Mouse (Mus musculus) intestine, embryonic 14.5 days (tissue): ENCODE results near the gene Pcnt. TPM values are rescaled to one million over a fixed set of nuclear protein-coding genes. Genes with fewer than 3 reads are reported as not detected.

Experiments
- ATAC-seq: fragments of 200-750 bp; cut with Nextera tagmentation; replicated peaks from 2 replicates; pipeline ENCODE4 v1.8.0; 2017; ENCODE audit warnings: low read depth, moderate number of reproducible peaks, moderate TSS enrichment, moderate library complexity; ENCODE audit not compliant: low FRiP score, low TSS enrichment
- DNase-seq: peaks from one replicate; pipeline ENCODE4 v3.0.0-alpha.2; 2018; ENCODE audit warnings: low spot score
- H3K27ac ChIP-seq: fragments of 300-500 bp; sonication (generic); 2 replicates; pipeline ENCODE4 v1.5.1; 2014; ENCODE audit warnings: low read depth, mild to moderate bottlenecking, control low read depth
- H3K27me3 ChIP-seq: fragments of 300-500 bp; sonication (generic); replicated peaks from 2 replicates; pipeline ENCODE4 v1.6.1; 2014; ENCODE audit warnings: low read length, control low read depth; ENCODE audit not compliant: control insufficient read depth, insufficient read depth
- H3K36me3 ChIP-seq: fragments of 300-500 bp; sonication (generic); 2 replicates; pipeline ENCODE4 v1.6.1; 2014; ENCODE audit warnings: low read length, control low read depth; ENCODE audit not compliant: control insufficient read depth, insufficient read depth
- H3K4me1 ChIP-seq: fragments of 300-500 bp; sonication (generic); replicated peaks from 2 replicates; pipeline ENCODE4 v1.6.1; 2014; ENCODE audit warnings: low read length, control low read depth, mixed read lengths; ENCODE audit not compliant: control insufficient read depth, insufficient read depth
- H3K4me2 ChIP-seq: fragments of 300-500 bp; sonication (generic); 2 replicates; pipeline ENCODE4 v1.6.1; 2014; ENCODE audit warnings: low read length
- H3K4me3 ChIP-seq: fragments of 300-500 bp; sonication (generic); 2 replicates; pipeline ENCODE4 v1.5.1; 2014; ENCODE audit warnings: low read depth, low read length, control low read depth, mixed read lengths
- H3K9ac ChIP-seq: fragments of 300-500 bp; sonication (generic); 2 replicates; pipeline ENCODE4 v1.6.1; 2014; ENCODE audit warnings: mild to moderate bottlenecking, low read length
- H3K9me3 ChIP-seq: fragments of 300-500 bp; sonication (generic); 2 replicates; pipeline ENCODE4 v1.6.1; 2016; ENCODE audit warnings: low read length, control low read depth; ENCODE audit not compliant: control insufficient read depth
- WGBS: fragments of 180-500 bp; shearing (Covaris S2); extraction: QIAGEN DNeasy Blood & Tissue Kit; methylation state at CpG from one replicate; pipeline ENCODE4 v1.1.7; 2014; 5-methylcytosine and 5-hydroxymethylcytosine counted together
- polyA plus RNA-seq: library from polyadenylated mRNA; unstranded; fragments of >200 nt; fragmentation: Nextera tagmentation; extraction: Ambion mirVana; gene quantifications from 2 replicates; pipeline ENCODE4 v1.2.1, GENCODE M21; 2014

Pcnt gene
- polyA plus RNA-seq, 1 experiment from 2014 or later = 20.1 TPM

DNA sequence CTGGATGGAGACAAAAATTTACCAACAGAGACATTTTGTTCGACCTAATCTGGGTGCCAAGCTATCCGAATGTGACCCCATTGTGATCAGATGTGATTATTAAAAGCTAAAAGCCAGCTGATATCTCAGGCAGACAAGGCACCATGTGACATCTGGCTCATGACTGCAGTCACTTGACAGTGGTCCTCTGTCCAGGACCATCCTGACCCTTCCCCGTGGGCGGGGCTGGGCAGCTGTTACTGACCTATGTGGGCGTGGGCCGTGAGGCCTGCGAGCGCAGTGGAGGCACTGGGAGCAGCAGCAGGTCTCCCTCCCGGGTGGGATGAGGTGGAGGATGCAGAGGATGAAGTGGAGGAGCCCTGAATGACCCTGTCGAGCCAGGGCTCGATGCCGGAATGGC is 125.0 kb downstream of the Pcnt start:
- H3K27ac ChIP-seq = no peak overlapping the region
- no peak overlapping the region for H3K4me3 ChIP-seq
- H3K4me2 ChIP-seq = no peak overlapping the region
- DNase-seq (no peak), ATAC-seq (no peak)
- H3K27me3 ChIP-seq = no peaks in the 10 kb centered on the region
- 81% methylated on average over 12 of the region's 12 CpGs for WGBS
- no peaks in the 10 kb centered on the region for H3K4me1 ChIP-seq
- H3K9me3 ChIP-seq = no peaks in the 10 kb centered on the region
- H3K9ac ChIP-seq = no peak overlapping the region
- peaks cover 35% of the 10 kb centered on the region for H3K36me3 ChIP-seq

DNA sequence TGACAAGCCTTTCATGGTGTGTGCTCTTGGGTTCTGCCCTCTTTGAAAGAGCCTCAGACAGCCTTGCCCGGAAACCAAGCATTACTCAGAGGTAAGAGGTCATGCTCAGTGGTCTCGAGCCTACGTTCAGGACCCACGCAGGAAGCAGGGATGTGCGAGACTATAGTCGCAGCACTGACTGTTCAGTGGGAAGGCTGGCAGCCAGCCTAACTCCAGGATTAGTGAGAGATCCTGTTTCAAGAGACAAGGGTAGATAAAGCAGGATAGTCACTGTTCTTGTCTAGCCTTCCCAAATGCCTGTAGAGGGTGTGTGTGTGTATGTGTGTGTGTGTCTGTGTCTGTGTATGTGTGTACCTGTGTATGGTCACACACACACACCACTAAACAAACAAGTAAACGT is 126.4 kb downstream of the Pcnt start:
- Histone ChIP-seq H3K27me3 (no peaks in the 10 kb centered on the region), H3K36me3 (peaks cover 38% of the 10 kb centered on the region), H3K27ac (no peak overlapping the region), H3K4me1 (no peaks in the 10 kb centered on the region), H3K9me3 (no peaks in the 10 kb centered on the region), H3K9ac (no peak overlapping the region), H3K4me2 (no peak overlapping the region), H3K4me3 (no peak overlapping the region)
- DNase-seq (no peak), ATAC-seq (no peak)
- WGBS = 83% methylated on average over 7 of the region's 7 CpGs

- no peak for DNase-seq
- ATAC-seq = no peak
- no peaks in the 10 kb centered on the region for H3K9me3 ChIP-seq
- peaks cover 49% of the 10 kb centered on the region for H3K36me3 ChIP-seq
- H3K27me3 ChIP-seq = no peaks in the 10 kb centered on the region
- 91% methylated on average over 9 of the region's 9 CpGs for WGBS
- H3K4me3 ChIP-seq = no peak overlapping the region
- no peak overlapping the region for H3K27ac ChIP-seq
- H3K4me2 ChIP-seq = no peak overlapping the region
- H3K4me1 ChIP-seq = no peaks in the 10 kb centered on the region
- H3K9ac ChIP-seq = no peak overlapping the region
Observed at GRCm38 (mm10) chr10:76306738-76307137, 135.8 kb downstream of the Pcnt start.

Other genes starting within 250 kb of the Pcnt start
- gene Prmt2, start 204.9 kb downstream of the Pcnt start, polyA plus RNA-seq = 53.6 and 61.8 TPM in 2 replicates
- gene S100b, start 188.9 kb downstream of the Pcnt start, polyA plus RNA-seq = 1.2 and 1.4 TPM in 2 replicates
- gene Dip2a, start 97.5 kb downstream of the Pcnt start, polyA plus RNA-seq = 5.7 and 6.6 TPM in 2 replicates
- not detected in 2 replicates for gene AC141477.1, start 2.3 kb downstream of the Pcnt start, polyA plus RNA-seq
- gene 2610028H24Rik, start 6.3 kb upstream of the Pcnt start, polyA plus RNA-seq = not detected in 2 replicates
- gene Mcm3ap, start 26.1 kb upstream of the Pcnt start, polyA plus RNA-seq = 56.2 and 67.8 TPM in 2 replicates
- 4.7 and 5.4 TPM in 2 replicates for gene Ybey, start 26.3 kb upstream of the Pcnt start, polyA plus RNA-seq
- gene Lss, start 88.8 kb upstream of the Pcnt start, polyA plus RNA-seq = 56.3 and 62.4 TPM in 2 replicates
- 0.18 TPM in 1 of 2 replicates, not detected in the other for gene Spatc1l, start 119.5 kb upstream of the Pcnt start, polyA plus RNA-seq
- 0.11 TPM in 1 of 2 replicates, not detected in the other for gene Ftcd, start 132.9 kb upstream of the Pcnt start, polyA plus RNA-seq
- gene Col6a2, start 180.8 kb upstream of the Pcnt start, polyA plus RNA-seq = 164 and 184 TPM in 2 replicates